Mouse (Mus musculus) liver, adult 2 months (tissue): ENCODE results near the gene E430018J23Rik.

ENCODE experiments used
- CTCF ChIP-seq: fragments of 200-500 bp; IDR thresholded peaks from 2 replicates; pipeline ENCODE4 v1.5.1; 2011; ENCODE audit warnings: low read depth, low read length, control low read depth
- POLR2A ChIP-seq: fragments of 200-500 bp; IDR thresholded peaks from 2 replicates; pipeline ENCODE4 v1.6.1; 2011; ENCODE audit warnings: low read length, control low read depth; ENCODE audit not compliant: insufficient read depth; ENCODE audit errors: extremely low read depth

DNA sequence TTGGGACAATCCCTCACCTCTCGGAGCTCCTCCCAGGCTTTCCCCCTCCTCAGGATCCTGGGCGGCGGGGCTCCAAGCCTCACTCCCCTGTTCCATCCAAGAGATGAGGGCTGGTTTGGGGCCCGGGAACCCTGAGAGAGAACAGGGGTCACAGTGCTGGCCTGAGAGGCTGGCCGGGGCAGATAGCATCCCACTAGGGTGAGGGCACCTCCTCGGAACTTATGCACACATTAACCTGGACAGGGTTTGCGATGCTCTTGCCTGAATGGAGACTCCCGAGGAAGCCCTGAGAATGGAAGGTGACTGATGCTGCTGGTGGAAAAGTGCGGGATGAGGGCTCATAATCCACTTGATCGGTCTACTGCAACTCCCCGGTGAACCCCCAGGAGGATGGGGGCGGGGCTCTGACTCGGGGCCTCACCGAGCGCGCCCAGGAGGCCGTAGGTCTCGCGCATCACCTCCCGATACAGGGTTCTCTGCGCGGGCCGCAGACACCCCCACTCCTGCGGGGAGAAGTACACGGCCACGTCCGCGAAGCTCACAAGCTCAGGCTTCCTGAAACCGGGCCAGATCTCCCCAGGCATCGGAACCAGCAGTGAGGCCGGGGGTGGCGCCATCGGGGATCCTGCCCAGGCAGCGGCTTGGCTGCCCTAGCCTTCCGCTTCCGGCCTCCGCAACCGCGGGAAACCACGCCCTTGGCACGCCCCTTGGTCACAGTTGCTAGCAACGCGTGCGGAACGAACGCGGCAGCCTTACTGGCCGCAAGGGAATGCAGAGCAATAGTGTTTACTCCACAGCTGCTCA, 28.2 kb upstream of the E430018J23Rik start, which contains the start of gene Zfp688:
- TF ChIP-seq CTCF (no peak; the same call in 1 of the 2 replicates), POLR2A (peak; percentile 44; the same call in 1 of the 2 replicates)
